Mouse (Mus musculus) heart, embryonic 13.5 days (tissue): ENCODE results near the gene Prrt1. TPM values are rescaled to one million over a fixed set of nuclear protein-coding genes. Genes with fewer than 3 reads are reported as not detected.

Experiments used
- ATAC-seq: fragments of 200-750 bp; cut with Nextera tagmentation; 2 replicates; pipeline ENCODE4 v1.8.0; 2017; ENCODE audit warnings: moderate TSS enrichment; ENCODE audit not compliant: insufficient number of reproducible peaks, low FRiP score, low TSS enrichment; ENCODE audit errors: extremely low read depth
- H3K27ac ChIP-seq: fragments of 300-500 bp; sonication (generic); replicated peaks from 2 replicates; pipeline ENCODE4 v1.5.1; 2015; ENCODE audit warnings: moderate library complexity, mild to moderate bottlenecking, inconsistent platforms
- H3K27me3 ChIP-seq: fragments of 300-500 bp; sonication (generic); replicated peaks from 2 replicates; pipeline ENCODE4 v1.6.1; 2015; ENCODE audit warnings: mild to moderate bottlenecking, inconsistent platforms
- H3K36me3 ChIP-seq: fragments of 300-500 bp; sonication (generic); 2 replicates; pipeline ENCODE4 v1.6.1; 2015; ENCODE audit warnings: mild to moderate bottlenecking, inconsistent platforms
- H3K4me1 ChIP-seq: fragments of 300-500 bp; sonication (generic); 2 replicates; pipeline ENCODE4 v1.6.1; 2015; ENCODE audit warnings: inconsistent platforms
- H3K4me2 ChIP-seq: fragments of 300-500 bp; sonication (generic); 2 replicates; pipeline ENCODE4 v1.6.1; 2015; ENCODE audit warnings: inconsistent platforms, mild to moderate bottlenecking, moderate library complexity
- H3K4me3 ChIP-seq: fragments of 300-500 bp; sonication (generic); 2 replicates; pipeline ENCODE4 v1.5.1; 2015; ENCODE audit warnings: moderate library complexity, mild to moderate bottlenecking, inconsistent platforms
- H3K9ac ChIP-seq: fragments of 300-500 bp; sonication (generic); 2 replicates; pipeline ENCODE4 v1.6.1; 2015; ENCODE audit warnings: inconsistent platforms, mild to moderate bottlenecking, moderate library complexity
- H3K9me3 ChIP-seq: fragments of 300-500 bp; sonication (generic); 2 replicates; pipeline ENCODE4 v1.6.1; 2016; ENCODE audit warnings: inconsistent platforms
- WGBS: fragments of 180-500 bp; shearing (Covaris S2); methylation state at CpG from one replicate; pipeline ENCODE4 v1.1.7; 2015; ENCODE audit warnings: mixed read lengths; 5-methylcytosine and 5-hydroxymethylcytosine counted together
- polyA plus RNA-seq: library from polyadenylated mRNA; unstranded; fragments of >200 nt; fragmentation: Nextera tagmentation; extraction: Ambion mirVana; gene quantifications from 2 replicates; pipeline ENCODE4 v1.2.1, GENCODE M21; 2015

Gene Prrt1
- polyA plus RNA-seq, 1 experiment from 2014 or later = 0.31 TPM

DNA sequence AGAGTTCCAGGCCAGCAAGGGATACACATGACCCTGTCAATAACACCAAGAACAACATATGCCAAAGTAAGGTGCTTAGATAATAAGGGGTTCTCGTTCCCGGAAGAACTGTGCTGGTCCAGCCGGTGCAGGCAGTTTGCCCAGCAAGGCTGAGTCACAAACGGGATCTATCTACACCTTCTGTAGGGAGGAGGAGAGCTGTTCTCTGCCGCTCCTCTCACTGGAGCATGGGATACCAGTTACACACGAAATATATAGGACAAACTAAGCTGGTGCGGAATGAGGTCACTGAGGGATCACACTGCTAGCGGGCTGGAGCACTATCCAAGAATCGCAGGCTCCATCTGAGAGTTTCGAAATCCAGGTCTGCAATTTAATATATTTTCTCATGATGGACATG is 14.6 kb downstream of the Prrt1 start:
- ATAC-seq = no peak
- H3K9me3 ChIP-seq = no peaks in the 10 kb centered on the region
- no peaks in the 10 kb centered on the region for H3K27me3 ChIP-seq
- no peak overlapping the region for H3K4me3 ChIP-seq
- 70% methylated on average over 10 of the region's 10 CpGs for WGBS
- H3K4me2 ChIP-seq = peak overlapping the region; percentile 81; the same call in 1 of the 2 replicates
- H3K4me1 ChIP-seq = peaks cover 41% of the 10 kb centered on the region
- H3K27ac ChIP-seq = no peak overlapping the region
- peaks cover 6% of the 10 kb centered on the region for H3K36me3 ChIP-seq
- no peak overlapping the region for H3K9ac ChIP-seq

DNA sequence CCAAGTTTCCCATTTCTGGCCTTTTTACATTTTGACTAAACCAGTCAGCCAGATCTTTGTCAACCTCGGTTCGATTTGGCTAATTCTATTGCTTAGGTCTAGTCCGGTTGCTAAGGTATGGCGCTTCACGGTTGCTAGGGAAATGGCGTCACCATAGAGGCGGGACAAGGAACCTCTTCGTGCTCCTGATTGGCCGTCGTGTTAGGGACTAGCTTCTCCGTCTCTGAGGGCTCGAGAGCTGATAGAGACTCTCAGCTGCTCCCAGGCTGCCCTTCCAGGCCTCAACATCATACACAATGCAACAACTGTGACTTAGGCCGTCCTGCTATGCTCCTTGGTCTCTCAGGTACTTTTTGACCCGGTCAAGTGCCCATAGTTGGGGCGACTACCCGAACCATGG is 15.3 kb downstream of the Prrt1 start, which contains the start of gene Fkbpl:
Fkbpl (plus strand) TSS at position 157 of the 400 bp plus-strand sequence.
- H3K9ac ChIP-seq = peak within 1 kb of the TSS; percentile 87
- peak within 1 kb of the TSS; percentile 81 for H3K4me2 ChIP-seq
- peak within 1 kb of the TSS; percentile 86 for H3K27ac ChIP-seq
- peaks cover 12% of the 10 kb centered on the region for H3K36me3 ChIP-seq
- peaks cover 41% of the 10 kb centered on the region for H3K4me1 ChIP-seq
- no peaks in the 10 kb centered on the region for H3K27me3 ChIP-seq
- H3K9me3 ChIP-seq = no peaks in the 10 kb centered on the region
- H3K4me3 ChIP-seq = peak within 1 kb of the TSS; percentile 69
- ATAC-seq = peak; percentile 67
- WGBS = 1% methylated on average over 16 of the region's 16 CpGs

DNA sequence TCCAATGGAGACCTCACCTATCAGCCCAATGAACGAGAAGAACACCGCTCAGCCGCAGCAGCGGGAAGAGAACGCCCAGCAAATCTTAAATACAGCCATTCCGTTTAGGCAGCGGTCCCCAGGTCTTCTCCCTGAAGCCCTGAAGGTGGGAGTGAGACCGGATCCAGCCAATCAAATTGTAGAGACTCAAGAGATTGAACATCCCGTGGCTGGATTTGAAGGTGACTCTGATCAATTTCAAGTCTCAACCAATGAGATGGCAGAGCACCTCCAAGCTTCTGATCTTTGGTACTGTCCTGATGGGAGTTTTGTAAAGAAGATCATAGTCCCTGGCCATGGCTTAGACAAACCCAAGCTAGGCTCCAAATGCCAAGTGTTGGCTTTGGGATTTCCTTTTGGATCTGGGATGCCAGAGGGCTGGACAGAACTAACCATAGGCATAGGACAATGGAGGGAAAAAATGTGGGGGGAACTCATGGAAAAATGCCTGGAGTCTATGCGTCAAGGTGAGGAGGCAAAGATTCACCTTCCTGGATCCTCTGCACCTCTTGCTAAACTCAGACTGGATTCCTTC is 16.0 kb downstream of the Prrt1 start:
- Histone ChIP-seq H3K36me3 (peaks cover 20% of the 10 kb centered on the region), H3K9ac (peak overlapping the region; percentile 87), H3K9me3 (no peaks in the 10 kb centered on the region), H3K4me2 (peak overlapping the region; percentile 81), H3K4me3 (peak overlapping the region; percentile 69), H3K27ac (peak overlapping the region; percentile 86), H3K27me3 (no peaks in the 10 kb centered on the region), H3K4me1 (peaks cover 40% of the 10 kb centered on the region)
- no peak for ATAC-seq
- WGBS = 36% methylated on average over 10 of the region's 10 CpGs

DNA sequence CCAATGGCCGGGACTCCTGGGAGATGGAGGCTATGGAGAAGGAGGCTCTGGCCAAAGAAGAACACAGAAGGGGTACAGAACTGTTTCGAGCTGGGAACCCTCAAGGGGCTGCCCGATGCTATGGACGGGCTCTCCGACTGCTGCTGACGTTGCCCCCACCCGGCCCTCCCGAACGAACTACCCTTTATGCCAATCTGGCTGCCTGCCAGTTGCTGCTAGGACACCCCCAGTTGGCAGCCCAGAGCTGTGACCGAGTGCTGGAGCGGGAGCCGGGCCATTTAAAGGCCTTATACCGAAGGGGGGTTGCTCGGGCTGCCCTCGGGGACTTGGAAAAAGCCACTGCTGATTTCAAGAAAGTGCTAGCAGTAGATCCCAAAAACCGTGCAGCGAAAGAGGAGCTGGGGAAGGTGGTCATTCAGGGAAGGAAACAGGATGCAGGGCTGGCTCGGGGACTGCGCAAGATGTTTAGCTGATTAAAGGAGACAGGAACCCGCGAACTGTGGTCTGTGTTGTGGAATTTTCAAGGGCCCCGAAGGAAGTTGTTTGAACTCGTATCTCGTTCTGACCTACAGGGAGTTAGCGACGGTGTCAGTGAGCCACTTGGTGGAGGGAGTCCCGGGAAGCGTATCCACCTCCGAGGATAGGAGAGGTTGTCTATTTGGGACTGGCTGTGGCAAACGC is 16.6 kb downstream of the Prrt1 start:
- no peak for ATAC-seq
- Histone ChIP-seq H3K27me3 (no peaks in the 10 kb centered on the region), H3K36me3 (peaks cover 26% of the 10 kb centered on the region), H3K27ac (no peak overlapping the region), H3K4me2 (peak overlapping the region; percentile 81), H3K4me3 (peak overlapping the region; percentile 99; the same call in 1 of the 2 replicates), H3K9ac (no peak overlapping the region), H3K9me3 (no peaks in the 10 kb centered on the region), H3K4me1 (peaks cover 34% of the 10 kb centered on the region)
- 82% methylated on average over 30 of the region's 30 CpGs for WGBS

DNA sequence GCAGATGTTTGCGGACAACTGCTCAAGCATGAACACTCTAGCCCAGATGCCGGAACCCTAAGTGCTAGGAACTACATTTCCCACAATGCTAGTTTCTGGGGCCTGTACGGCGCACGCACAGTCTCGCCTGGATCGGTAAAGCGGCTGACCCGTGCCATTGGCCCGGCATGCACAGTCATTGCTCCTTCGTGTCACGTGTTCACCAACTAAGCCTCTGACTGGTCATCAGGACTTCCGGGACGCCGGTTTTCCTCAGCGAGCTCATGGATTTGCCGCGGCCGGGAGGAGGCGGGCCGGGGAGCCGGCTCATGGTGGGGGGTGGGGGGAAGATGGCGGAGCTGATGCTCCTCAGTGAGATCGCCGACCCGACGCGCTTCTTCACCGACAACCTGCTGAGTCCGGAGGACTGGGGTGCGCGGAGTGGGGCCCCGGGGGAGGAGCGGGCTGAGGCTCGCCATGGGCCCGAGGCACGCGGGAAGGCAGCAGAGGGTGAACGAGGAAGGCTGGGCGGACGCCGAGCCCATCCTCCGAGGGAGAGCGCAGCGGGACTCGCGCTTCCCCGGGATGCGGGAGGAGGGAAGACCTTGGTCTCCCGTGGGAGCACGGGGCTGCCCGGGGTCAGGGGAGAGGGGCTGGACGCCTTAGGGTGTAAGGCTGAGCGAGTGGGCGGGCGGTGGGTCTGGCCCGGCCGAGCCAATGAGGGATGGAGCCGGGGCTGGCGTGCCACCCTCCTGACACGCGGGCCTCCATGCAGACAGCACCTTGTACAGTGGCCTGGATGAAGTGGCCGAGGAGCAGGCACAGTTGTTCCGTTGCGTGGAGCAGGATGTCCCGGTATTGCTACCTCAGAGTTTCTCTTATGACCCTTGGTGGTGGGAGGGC is 17.8 kb downstream of the Prrt1 start, which contains the start of gene Atf6b:
Atf6b (plus strand) TSS at position 241 of the 882 bp plus-strand sequence.
- H3K9ac ChIP-seq = peak within 1 kb of the TSS; percentile 93
- 2% methylated on average over 66 of the region's 66 CpGs for WGBS
- ATAC-seq = peak; percentile 94

DNA sequence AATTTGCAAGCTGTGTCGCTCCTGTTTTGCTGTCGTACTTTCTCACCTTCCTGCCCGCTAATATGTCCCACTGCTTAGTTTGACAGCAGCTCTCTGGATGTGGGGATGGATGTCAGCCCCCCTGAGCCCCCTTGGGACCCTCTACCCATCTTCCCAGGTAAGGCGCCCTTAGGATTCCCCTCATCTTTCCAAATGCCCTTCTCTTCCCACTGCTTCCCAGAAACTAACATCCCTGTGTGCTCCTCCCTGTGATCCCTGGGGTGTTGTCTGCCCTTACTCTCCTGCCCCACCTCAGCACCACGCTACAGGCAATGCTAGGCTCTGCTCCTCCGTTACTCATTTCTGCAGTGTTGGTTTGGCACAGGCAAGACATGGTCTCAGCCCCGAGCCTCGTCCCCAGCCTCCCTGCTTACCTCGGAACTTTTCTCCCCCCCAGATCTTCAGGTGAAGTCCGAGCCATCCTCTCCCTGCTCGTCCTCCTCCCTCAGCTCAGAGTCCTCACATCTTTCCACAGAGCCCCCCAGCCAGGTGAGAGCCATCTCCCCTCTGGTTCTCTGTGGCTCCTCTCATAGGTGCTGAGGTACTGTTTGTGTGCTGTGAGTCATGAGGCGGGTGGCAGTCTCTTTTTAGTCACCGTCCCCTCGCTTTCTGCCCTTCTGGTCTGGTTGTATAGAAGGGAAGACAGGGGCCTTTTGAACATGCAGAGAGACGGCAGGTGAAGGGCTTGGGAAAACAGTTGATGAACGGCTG is 19.0 kb downstream of the Prrt1 start:
- Histone ChIP-seq H3K4me2 (peak overlapping the region; percentile 81), H3K27ac (no peak overlapping the region), H3K36me3 (peaks cover 48% of the 10 kb centered on the region), H3K9ac (peak overlapping the region; percentile 93), H3K4me1 (peaks cover 29% of the 10 kb centered on the region), H3K9me3 (no peaks in the 10 kb centered on the region), H3K27me3 (no peaks in the 10 kb centered on the region), H3K4me3 (peak overlapping the region; percentile 99)
- no peak for ATAC-seq
- WGBS = 82% methylated on average over 16 of the region's 16 CpGs

More for the DNA sequence above, 17.8 kb downstream of the Prrt1 start, which contains the start of gene Atf6b:
- H3K4me2 ChIP-seq = peak within 1 kb of the TSS; percentile 81
- H3K27me3 ChIP-seq = no peaks in the 10 kb centered on the region
- peaks cover 36% of the 10 kb centered on the region for H3K36me3 ChIP-seq
- peaks cover 29% of the 10 kb centered on the region for H3K4me1 ChIP-seq
- peak within 1 kb of the TSS; percentile 66 for H3K27ac ChIP-seq
- H3K4me3 ChIP-seq = peak within 1 kb of the TSS; percentile 99
- H3K9me3 ChIP-seq = no peaks in the 10 kb centered on the region

DNA sequence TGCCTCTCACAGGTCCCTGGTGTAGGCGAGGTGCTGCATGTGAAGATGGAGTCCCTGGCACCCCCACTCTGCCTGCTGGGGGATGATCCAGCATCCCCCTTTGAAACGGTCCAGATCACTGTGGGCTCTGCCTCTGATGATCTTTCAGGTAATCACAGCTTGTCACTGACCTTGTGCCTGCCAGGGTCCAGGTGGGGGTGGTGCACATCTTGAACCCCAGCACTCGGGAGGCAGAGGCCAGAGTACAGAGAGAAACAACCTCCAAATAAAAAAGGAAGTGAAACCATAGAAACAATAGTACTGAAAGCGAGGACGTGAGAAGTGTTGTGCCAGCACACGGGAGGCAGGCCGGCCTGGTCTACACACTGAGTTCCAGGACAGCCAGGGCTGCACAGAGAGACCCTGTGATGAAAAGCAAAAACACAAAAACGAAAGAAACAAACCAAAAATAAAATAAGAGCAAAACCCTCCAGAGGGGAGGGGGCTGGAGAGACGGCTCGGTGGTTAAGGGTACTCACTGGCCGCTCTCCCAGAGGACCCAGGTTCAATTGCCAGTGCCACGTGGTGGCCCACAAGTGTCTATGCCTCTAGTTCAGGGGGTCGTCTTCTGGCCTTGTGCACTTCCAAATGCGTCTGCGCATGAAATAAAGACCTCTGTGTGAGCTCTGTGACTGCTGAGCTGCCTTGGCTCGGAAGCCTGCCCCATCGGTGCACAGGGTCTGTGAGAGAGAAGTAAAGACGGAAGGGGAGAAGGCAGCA is 20.0 kb downstream of the Prrt1 start:
- Histone ChIP-seq H3K27ac (no peak overlapping the region), H3K27me3 (no peaks in the 10 kb centered on the region), H3K4me2 (no peak overlapping the region), H3K4me3 (no peak overlapping the region), H3K36me3 (peaks cover 54% of the 10 kb centered on the region), H3K9ac (no peak overlapping the region), H3K4me1 (peaks cover 29% of the 10 kb centered on the region), H3K9me3 (no peaks in the 10 kb centered on the region)
- ATAC-seq = no peak
- WGBS = 85% methylated on average over 18 of the region's 18 CpGs

DNA sequence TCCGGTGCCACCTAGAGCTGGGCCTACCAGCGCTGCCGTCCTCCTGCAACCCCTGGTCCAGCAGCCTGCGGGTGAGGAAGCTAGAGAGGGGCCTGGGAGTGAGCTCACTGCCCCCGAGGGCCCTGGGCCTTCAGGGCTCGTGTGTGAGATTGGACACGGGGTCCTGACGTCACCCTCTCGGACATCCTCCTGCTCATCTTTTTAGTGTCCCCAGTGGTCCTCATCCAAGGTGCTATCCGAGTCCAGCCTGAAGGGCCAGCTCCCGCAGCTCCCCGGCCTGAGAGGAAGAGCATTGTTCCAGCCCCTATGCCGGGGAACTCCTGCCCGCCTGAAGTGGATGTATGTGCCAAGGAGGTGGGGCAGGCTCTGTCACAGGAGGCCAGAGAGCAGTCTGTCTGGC is 21.4 kb downstream of the Prrt1 start:
- WGBS = 91% methylated on average over 14 of the region's 14 CpGs
- Histone ChIP-seq H3K4me2 (no peak overlapping the region), H3K4me1 (peaks cover 35% of the 10 kb centered on the region), H3K27me3 (no peaks in the 10 kb centered on the region), H3K27ac (no peak overlapping the region), H3K4me3 (no peak overlapping the region), H3K9ac (no peak overlapping the region), H3K9me3 (no peaks in the 10 kb centered on the region), H3K36me3 (peaks cover 58% of the 10 kb centered on the region)
- no peak for ATAC-seq

DNA sequence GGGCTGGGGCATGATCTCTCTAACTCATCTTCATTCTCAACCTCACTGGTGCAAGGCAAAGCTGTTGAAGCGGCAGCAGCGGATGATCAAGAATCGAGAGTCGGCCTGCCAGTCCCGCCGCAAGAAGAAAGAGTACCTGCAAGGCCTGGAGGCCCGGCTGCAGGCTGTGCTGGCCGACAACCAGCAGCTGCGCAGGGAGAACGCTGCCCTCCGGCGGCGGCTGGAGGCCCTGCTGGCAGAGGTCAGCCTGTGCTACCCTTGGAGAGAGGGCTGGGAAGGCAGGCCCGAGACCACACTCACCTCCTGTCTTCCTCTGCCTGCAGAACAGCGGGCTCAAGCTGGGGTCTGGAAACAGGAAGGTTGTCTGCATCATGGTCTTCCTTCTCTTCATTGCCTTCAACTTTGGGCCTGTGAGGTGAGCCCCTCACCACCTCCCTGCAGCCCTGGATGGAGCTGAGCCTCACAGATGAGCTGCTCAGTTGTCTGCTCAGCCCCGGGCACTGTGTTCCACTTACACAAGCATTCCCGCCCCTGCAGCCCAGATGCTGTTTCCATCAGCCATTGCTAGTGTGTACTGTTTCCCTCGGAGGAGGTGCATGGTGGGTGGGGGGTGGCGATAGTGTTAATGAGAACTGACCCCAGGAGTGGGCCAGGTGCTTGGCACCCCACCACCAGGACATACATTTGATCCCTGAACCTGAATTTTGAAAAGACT is 22.3 kb downstream of the Prrt1 start:
- Histone ChIP-seq H3K4me2 (no peak overlapping the region), H3K9me3 (no peaks in the 10 kb centered on the region), H3K4me1 (peaks cover 35% of the 10 kb centered on the region), H3K27ac (no peak overlapping the region), H3K9ac (no peak overlapping the region), H3K36me3 (peaks cover 58% of the 10 kb centered on the region), H3K4me3 (no peak overlapping the region), H3K27me3 (no peaks in the 10 kb centered on the region)
- 56% methylated on average over 19 of the region's 19 CpGs for WGBS
- ATAC-seq = no peak

DNA sequence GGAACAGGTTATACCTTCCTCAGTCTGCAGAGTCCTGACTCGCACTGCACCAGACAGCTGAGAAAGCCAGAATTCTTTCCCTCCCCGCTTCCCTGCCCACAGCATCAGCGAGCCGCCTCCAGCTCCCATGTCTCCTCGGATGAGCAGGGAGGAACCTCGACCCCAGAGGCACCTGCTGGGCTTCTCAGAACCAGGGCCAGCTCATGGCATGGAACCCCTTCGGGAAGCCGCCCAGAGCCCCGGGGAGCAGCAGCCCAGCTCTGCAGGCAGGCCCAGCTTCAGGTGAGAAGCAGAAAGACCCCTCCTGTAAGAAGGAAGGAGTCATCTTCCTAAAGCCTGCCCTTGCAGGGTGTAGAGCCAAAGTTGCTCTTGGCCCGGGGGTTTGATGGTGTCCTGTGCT is 23.2 kb downstream of the Prrt1 start:
- peaks cover 58% of the 10 kb centered on the region for H3K36me3 ChIP-seq
- H3K27me3 ChIP-seq = peaks cover 4% of the 10 kb centered on the region; the same call in 1 of the 2 replicates
- no peaks in the 10 kb centered on the region for H3K9me3 ChIP-seq
- H3K4me3 ChIP-seq = no peak overlapping the region
- no peak for ATAC-seq
- no peak overlapping the region for H3K9ac ChIP-seq
- 86% methylated on average over 10 of the region's 10 CpGs for WGBS
- H3K4me1 ChIP-seq = peaks cover 37% of the 10 kb centered on the region
- no peak overlapping the region for H3K4me2 ChIP-seq
- H3K27ac ChIP-seq = no peak overlapping the region
